Mouse (Mus musculus) forebrain, postnatal 0 days (tissue): Measurements from ENCODE around the gene Syn3. TPM values are rescaled to one million over a fixed set of nuclear protein-coding genes. Genes with fewer than 3 reads are reported as not detected.
A peak's percentile ranks its signal among the peaks of the same experiment; 100 is the strongest.

Experiments
- ATAC-seq: fragments of 200-750 bp; cut with Nextera tagmentation; 2 replicates; pipeline ENCODE4 v1.8.0; 2017; ENCODE audit warnings: mild to moderate bottlenecking, moderate library complexity
- DNase-seq: peaks from one replicate; pipeline ENCODE4 v3.0.0-alpha.2; 2015
- H3K27ac ChIP-seq: fragments of 300-500 bp; sonication (generic); 2 replicates; pipeline ENCODE4 v1.5.1; 2014; ENCODE audit warnings: low read depth, mild to moderate bottlenecking, antibody characterized with exemption, low read length, moderate library complexity, mixed read lengths
- H3K27me3 ChIP-seq: fragments of 300-500 bp; sonication (generic); 2 replicates; pipeline ENCODE4 v1.6.1; 2014; ENCODE audit warnings: mild to moderate bottlenecking, low read length, mixed read lengths; ENCODE audit not compliant: insufficient read depth
- H3K36me3 ChIP-seq: fragments of 300-500 bp; sonication (generic); 2 replicates; pipeline ENCODE4 v1.6.1; 2014; ENCODE audit warnings: mild to moderate bottlenecking, moderate library complexity; ENCODE audit not compliant: insufficient read depth
- H3K4me1 ChIP-seq: fragments of 300-500 bp; sonication (generic); 2 replicates; pipeline ENCODE4 v1.6.1; 2014; ENCODE audit warnings: antibody characterized with exemption; ENCODE audit not compliant: insufficient read depth
- H3K4me2 ChIP-seq: fragments of 300-500 bp; sonication (generic); 2 replicates; pipeline ENCODE4 v1.6.1; 2014; ENCODE audit warnings: low read depth, mild to moderate bottlenecking, moderate library complexity
- H3K4me3 ChIP-seq: fragments of 300-500 bp; sonication (generic); 2 replicates; pipeline ENCODE4 v1.5.1; 2014; ENCODE audit warnings: low read depth, low read length, mixed read lengths
- H3K9ac ChIP-seq: fragments of 300-500 bp; sonication (generic); 2 replicates; pipeline ENCODE4 v1.6.1; 2014; ENCODE audit warnings: mild to moderate bottlenecking
- H3K9me3 ChIP-seq: fragments of 300-500 bp; sonication (generic); 2 replicates; pipeline ENCODE4 v1.6.1; 2016; ENCODE audit warnings: low read length
- CTCF ChIP-seq: sonication (generic); IDR thresholded peaks from 2 replicates; pipeline ENCODE4 v1.5.1; 2016; ENCODE audit warnings: antibody characterized with exemption, control low read depth, low read depth
- WGBS: fragments of 180-500 bp; shearing (Covaris S2); extraction: QIAGEN DNeasy Blood & Tissue Kit; methylation state at CpG from one replicate; pipeline ENCODE4 v1.1.7; 2014; 5-methylcytosine and 5-hydroxymethylcytosine counted together
- polyA plus RNA-seq: library from polyadenylated mRNA; unstranded; fragments of >200 nt; fragmentation: Nextera tagmentation; extraction: Ambion mirVana; gene quantifications from 2 replicates; pipeline ENCODE4 v1.2.1, GENCODE M21; 2015
- total RNA-seq: library from RNA; depleted of rRNA; stranded (reverse); fragments of >200 nt; gene quantifications from 2 replicates; pipeline ENCODE4 v1.2.3, GENCODE M21; 2014

Syn3 gene
- total and polyA plus RNA-seq, 2 experiments from 2014 or later: 16.4 to 47.6 TPM

- Histone ChIP-seq H3K4me2 (no peak overlapping the region), H3K4me1 (0 out of 2 replicates have a peak, but pooled peaks cover 6% of the 10 kb centered on the region), H3K27ac (no peak overlapping the region), H3K9me3 (no peaks in the 10 kb centered on the region), H3K4me3 (no peak overlapping the region), H3K27me3 (no peaks in the 10 kb centered on the region), H3K9ac (no peak overlapping the region), H3K36me3 (no peaks in the 10 kb centered on the region)
- ATAC-seq (no peak), DNase-seq (no peak)
- 85% methylated on average over 3 of the region's 3 CpGs for WGBS
- TF ChIP-seq CTCF: no peak
Measured at GRCm38 (mm10) chr10:86257045-86257444, 241.7 kb downstream of the Syn3 start.

GRCm38 (mm10) chr10:86256221-86256620, 242.5 kb downstream of the Syn3 start:
- ATAC-seq (peak; percentile 94), DNase-seq (peak; percentile 86)
- Histone ChIP-seq H3K9ac (no peak overlapping the region), H3K27me3 (no peaks in the 10 kb centered on the region), H3K36me3 (no peaks in the 10 kb centered on the region), H3K4me1 (0 out of 2 replicates have a peak, but pooled peaks cover 6% of the 10 kb centered on the region), H3K27ac (peak overlapping the region; percentile 59; the same call in 1 of the 2 replicates), H3K4me3 (no peak overlapping the region), H3K9me3 (no peaks in the 10 kb centered on the region), H3K4me2 (no peak overlapping the region)
- TF ChIP-seq CTCF: no peak
- 47% methylated on average over 4 of the region's 4 CpGs for WGBS

DNA sequence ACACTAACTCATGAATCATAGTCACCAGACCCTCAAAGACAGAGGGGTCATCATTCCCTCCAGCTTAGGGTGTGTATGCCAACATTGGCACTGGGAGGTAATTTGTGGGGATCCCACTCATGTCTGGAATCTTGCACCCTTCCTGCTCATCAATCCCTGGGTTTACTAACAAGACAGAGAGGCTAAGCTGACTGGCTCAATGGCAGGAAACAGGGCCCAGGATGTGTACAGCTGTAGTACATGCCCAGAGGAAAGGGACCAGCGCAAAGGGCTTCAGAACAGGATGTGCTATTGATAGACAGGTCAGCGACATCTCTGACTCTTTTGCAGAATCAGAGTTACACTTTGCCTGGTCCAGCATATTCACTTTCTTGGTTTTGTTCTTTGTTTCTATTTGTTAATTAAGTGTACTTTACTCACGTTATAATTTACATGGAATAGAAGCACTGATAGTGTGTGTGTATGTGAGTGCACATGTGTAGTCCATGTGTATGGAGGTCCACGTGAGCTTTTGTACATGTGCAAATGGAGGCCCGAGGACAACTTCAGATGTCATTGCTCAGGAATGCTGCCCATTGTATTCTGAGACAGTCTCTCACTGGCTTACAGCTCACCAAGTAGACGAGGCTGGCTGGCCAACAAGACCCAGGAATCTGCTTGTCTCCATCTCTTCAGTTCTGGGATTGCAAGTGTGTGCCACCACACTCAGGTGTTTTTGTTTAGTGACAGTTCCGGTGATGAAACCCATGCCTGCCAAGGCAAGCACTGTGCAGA, 248.4 kb downstream of the Syn3 start:
- no peak for ATAC-seq
- H3K27me3 ChIP-seq: no peaks in the 10 kb centered on the region
- no peak overlapping the region for H3K9ac ChIP-seq
- no peak overlapping the region for H3K27ac ChIP-seq
- H3K4me1 ChIP-seq: 0 out of 2 replicates have a peak, but pooled peaks cover 5% of the 10 kb centered on the region
- DNase-seq: no peak
- H3K36me3 ChIP-seq: no peaks in the 10 kb centered on the region
- no peaks in the 10 kb centered on the region for H3K9me3 ChIP-seq
- TF ChIP-seq CTCF: no peak
- WGBS: 53% methylated on average over 7 of the region's 7 CpGs
- H3K4me3 ChIP-seq: no peak overlapping the region
- H3K4me2 ChIP-seq: no peak overlapping the region

DNA sequence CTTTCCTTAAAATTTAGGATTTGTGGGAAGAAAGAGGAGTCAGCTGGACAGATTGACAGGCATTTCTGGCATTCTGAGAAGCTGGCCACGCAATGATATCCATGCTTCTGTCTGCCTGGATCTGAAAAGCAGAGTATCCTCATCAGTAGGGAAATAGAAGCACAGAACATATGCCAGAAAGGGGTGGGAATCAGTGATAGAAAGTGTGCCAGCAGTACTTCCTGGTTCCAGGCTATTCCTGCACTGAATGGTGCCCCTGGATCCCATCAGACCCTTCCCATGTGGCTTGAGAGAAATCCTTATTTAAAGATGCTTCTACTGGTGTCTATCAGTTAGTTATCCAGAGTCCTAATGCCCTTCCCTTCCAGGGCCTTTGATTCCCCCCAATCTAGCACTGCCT, 249.4 kb downstream of the Syn3 start:
- WGBS: 66% methylated on average over 1 of the region's 1 CpGs
- H3K4me3 ChIP-seq: no peak overlapping the region
- 0 out of 2 replicates have a peak, but pooled peaks cover 5% of the 10 kb centered on the region for H3K4me1 ChIP-seq
- no peak overlapping the region for H3K9ac ChIP-seq
- no peak overlapping the region for H3K4me2 ChIP-seq
- no peaks in the 10 kb centered on the region for H3K9me3 ChIP-seq
- ATAC-seq (peak; percentile 82), DNase-seq (peak; percentile 40)
- no peaks in the 10 kb centered on the region for H3K36me3 ChIP-seq
- H3K27me3 ChIP-seq: no peaks in the 10 kb centered on the region
- H3K27ac ChIP-seq: peak overlapping the region; percentile 60; the same call in 1 of the 2 replicates
- TF ChIP-seq CTCF: no peak

DNA sequence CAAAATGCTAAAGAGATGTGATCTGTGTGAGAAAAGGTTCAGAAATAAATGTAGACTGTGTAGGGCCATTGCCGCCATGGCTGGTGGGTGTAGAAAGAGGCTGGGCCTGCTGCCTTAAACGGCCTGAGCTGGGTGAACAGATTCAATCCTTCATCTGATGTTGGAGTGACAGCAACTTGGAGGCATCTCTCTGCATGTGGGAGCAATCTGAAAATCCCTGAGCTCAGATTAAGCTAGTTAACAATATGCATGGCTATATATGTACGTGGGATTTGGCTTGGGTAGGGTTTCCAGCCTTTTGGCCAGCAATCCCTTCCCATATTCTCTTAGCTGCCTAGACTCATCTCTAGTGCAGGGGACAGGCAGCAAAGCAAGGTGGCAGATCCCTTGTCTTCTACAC, 249.9 kb downstream of the Syn3 start:
- Histone ChIP-seq H3K27me3 (no peaks in the 10 kb centered on the region), H3K4me2 (no peak overlapping the region), H3K36me3 (no peaks in the 10 kb centered on the region), H3K4me3 (no peak overlapping the region), H3K4me1 (0 out of 2 replicates have a peak, but pooled peaks cover 5% of the 10 kb centered on the region), H3K27ac (peak overlapping the region; percentile 60; the same call in 1 of the 2 replicates), H3K9ac (no peak overlapping the region), H3K9me3 (no peaks in the 10 kb centered on the region)
- TF ChIP-seq CTCF: no peak
- 75% methylated on average over 3 of the region's 3 CpGs for WGBS
- ATAC-seq (peak; percentile 78), DNase-seq (no peak)

GRCm38 (mm10) chr10:86248131-86248740, 250.5 kb downstream of the Syn3 start:
- DNase-seq (no peak), ATAC-seq (no peak)
- Histone ChIP-seq H3K27ac (peak overlapping the region; percentile 60), H3K36me3 (no peaks in the 10 kb centered on the region), H3K4me1 (0 out of 2 replicates have a peak, but pooled peaks cover 5% of the 10 kb centered on the region), H3K4me2 (no peak overlapping the region), H3K9ac (no peak overlapping the region), H3K9me3 (no peaks in the 10 kb centered on the region), H3K4me3 (no peak overlapping the region), H3K27me3 (no peaks in the 10 kb centered on the region)
- TF ChIP-seq CTCF: no peak
- WGBS: 73% methylated on average over 10 of the region's 10 CpGs

- no peak for TF ChIP-seq CTCF
- H3K4me1 ChIP-seq: 0 out of 2 replicates have a peak, but pooled peaks cover 5% of the 10 kb centered on the region
- no peak for ATAC-seq
Measured at GRCm38 (mm10) chr10:86245396-86245795, 253.3 kb downstream of the Syn3 start.

More at GRCm38 (mm10) chr10:86245396-86245795, 253.3 kb downstream of the Syn3 start:
- Histone ChIP-seq H3K4me3 (no peak overlapping the region), H3K27ac (no peak overlapping the region), H3K27me3 (no peaks in the 10 kb centered on the region), H3K9me3 (no peaks in the 10 kb centered on the region), H3K36me3 (no peaks in the 10 kb centered on the region), H3K9ac (no peak overlapping the region), H3K4me2 (no peak overlapping the region)
- DNase-seq: no peak
- 84% methylated on average over 7 of the region's 7 CpGs for WGBS
